8 mouse cellular contexts compared by ENCODE assay signal in genomic region chr5:74092833-74093555, GRCm38 (mm10). TPM values are rescaled to one million over a fixed set of nuclear protein-coding genes. Genes with fewer than 3 reads are reported as not detected.
DNase-seq lines count a peak whose midpoint lies in the region; ATAC-seq lines count a peak whose summit lies in the region.

No protein-coding gene starts in this region.

- DNase-seq in adrenal gland, adult (ENCODE audit: inconsistent age in 2 of 2, low spot score in 1 of 2): peak; percentile 95 to 97
- DNase-seq in embryo, embryonic 10.5 days (ENCODE audit: low spot score): peak; percentile 98
- peak; percentile 92 for DNase-seq in gastrocnemius, postnatal 14 days
- DNase-seq in left cerebral cortex, postnatal 10 days (ENCODE audit: extremely low spot score in 1 of 2, low spot score in 2 of 2): peak; percentile 96
- peak; percentile 90 for DNase-seq in right cerebral cortex, postnatal 25 days
- DNase-seq in urinary bladder, postnatal 4 days (ENCODE audit: low spot score in 2 of 2): peak; percentile 90

- intact Hi-C loops in gastrocnemius, postnatal 14 days (cut with DNase I; ENCODE audit: low total_unique reads): no loop called here
- intact Hi-C loops in left cerebral cortex, postnatal 10 days (cut with DNase I): loop anchor here (5.0 kb wide), 1 partner anchor 99 kb away; no protein-coding TSS in a partner anchor

- ATAC-seq in inflammation-experienced regulatory T-cells, adult 6 months: peak; percentile 99
- ATAC-seq in megakaryocyte-erythroid progenitor cell, adult 5-6 weeks (replicated peaks; ENCODE audit: low FRiP score, low TSS enrichment, poor library complexity, severe bottlenecking): peak; percentile 99

RNA-seq across cellular contexts. Expression of gene Usp46, which starts 24.8 kb away (rescaled TPM):
- 10 to 100 TPM; 13.4 to 14.4 TPM for total RNA-seq in gastrocnemius, postnatal 14 days (2021)
- 10 to 100 TPM in 1 of 3 experiments, 1 to 10 TPM in 2; 8.5 to 12.6 (median 9.9) TPM for polyA plus RNA-seq in inflammation-experienced regulatory T-cells, adult 6 months (2017; shearing (Covaris generic))
- total RNA-seq in left cerebral cortex, postnatal 10 days (2021): 100 to 1,000 TPM; 144 to 148 TPM
- total RNA-seq in megakaryocyte-erythroid progenitor cell, adult 5-6 weeks (2014; fragmentation: Nextera tagmentation): 37.3 and 54.5 TPM in 2 replicates
- 28.0 and 41.4 TPM in 2 replicates for total RNA-seq in megakaryocyte-erythroid progenitor cell, adult 5-6 weeks (2017)

Comparison
In these comparisons a context has a peak if more than half of its experiments do, and no peak if none do; other contexts are left out.
1. Peak in every context shown above with its lines: DNase-seq and ATAC-seq.